ENCODE assay signal across 8 mouse cellular contexts in genomic region chr4:122870027-122870426, GRCm38 (mm10). TPM values are rescaled to one million over a fixed set of nuclear protein-coding genes. Genes with fewer than 3 reads are reported as not detected.
DNase-seq lines count a peak whose midpoint lies in the region; ATAC-seq and TF ChIP-seq lines count a peak whose summit lies in the region.

No protein-coding gene starts in this region.

- TF ChIP-seq CTCF in lung, postnatal 0 days (IDR thresholded peaks at IDR 0.05): peak; percentile 67
- TF ChIP-seq CTCF in brain, embryonic 14.5 days (IDR thresholded peaks at IDR 0.05; ENCODE audit: borderline replicate concordance, extremely low read depth, insufficient read depth, insufficient read length): peak; percentile 55; the same call in 1 of the 2 replicates

- no peaks in the 10 kb centered on the region for H3K27me3 ChIP-seq in lung, postnatal 0 days (replicated peaks; ENCODE audit: insufficient read depth, low read length)
- H3K27me3 ChIP-seq in midbrain, embryonic 13.5 days: no peaks in the 10 kb centered on the region

- no peak overlapping the region for H3K9ac ChIP-seq in lung, postnatal 0 days (replicated peaks; ENCODE audit: low read depth)
- no peak overlapping the region for H3K9ac ChIP-seq in midbrain, embryonic 13.5 days (replicated peaks)

- H3K4me1 ChIP-seq in lung, postnatal 0 days (ENCODE audit: insufficient read depth, low read depth, low read length): no peaks in the 10 kb centered on the region
- H3K4me1 ChIP-seq in midbrain, embryonic 13.5 days (replicated peaks): no peaks in the 10 kb centered on the region

- peak; percentile 39 for DNase-seq in embryo, embryonic 10 days (ENCODE audit: low spot score)
- no peak for DNase-seq in embryo, embryonic 9.5 days (ENCODE audit: extremely low spot score)
- DNase-seq in lung, postnatal 0 days (ENCODE audit: low spot score): peak; percentile 36
- no peak for DNase-seq in lung, postnatal 25 days (ENCODE audit: low spot score)
- DNase-seq in brain, embryonic 14.5 days (ENCODE audit: low read depth): peak; percentile 54
- DNase-seq in naive thymus-derived CD4-positive, alpha-beta T cell, adult 2 months (ENCODE audit: low read depth): peak; percentile 75
- DNase-seq in ovary, postnatal 14 days (ENCODE audit: low spot score): no peak

- no peak overlapping the region for H3K4me3 ChIP-seq in lung, postnatal 0 days (ENCODE audit: low read depth, low read length)
- H3K4me3 ChIP-seq in midbrain, embryonic 13.5 days (replicated peaks): no peak overlapping the region

- H3K27ac ChIP-seq in lung, postnatal 0 days (ENCODE audit: low read length): no peak overlapping the region
- no peak overlapping the region for H3K27ac ChIP-seq in midbrain, embryonic 13.5 days

- TF ChIP-seq EP300 in lung, postnatal 0 days (IDR thresholded peaks at IDR 0.05): no peak

- no peak for ATAC-seq in lung, postnatal 0 days
- ATAC-seq in midbrain, embryonic 13.5 days: no peak

- no peak for TF ChIP-seq POLR2A in brain, embryonic 14.5 days (IDR thresholded peaks at IDR 0.05; ENCODE audit: borderline replicate concordance, extremely low read depth, insufficient read depth, insufficient read length, poor library complexity, severe bottlenecking)

- H3K4me2 ChIP-seq in lung, postnatal 0 days (replicated peaks; ENCODE audit: low read depth, low read length): no peak overlapping the region
- no peak overlapping the region for H3K4me2 ChIP-seq in midbrain, embryonic 13.5 days (replicated peaks)

- H3K36me3 ChIP-seq in lung, postnatal 0 days (ENCODE audit: insufficient read depth, low read length): peaks cover 43% of the 10 kb centered on the region; the same call in 1 of the 2 replicates
- H3K36me3 ChIP-seq in midbrain, embryonic 13.5 days: peaks cover 58% of the 10 kb centered on the region

- H3K9me3 ChIP-seq in lung, postnatal 0 days (ENCODE audit: low read length): no peaks in the 10 kb centered on the region
- no peaks in the 10 kb centered on the region for H3K9me3 ChIP-seq in midbrain, embryonic 13.5 days

RNA-seq across cellular contexts. Expression of gene Cap1, which starts 15.8 kb away (rescaled TPM):
- polyA plus RNA-seq in lung, postnatal 0 days (2015; fragmentation: Nextera tagmentation; extraction: Ambion mirVana): 66.8 and 66.9 TPM in 2 replicates
- 62.8 and 106 TPM in 2 replicates for polyA plus RNA-seq in brain, embryonic 14.5 days (2012; rRNA removed)
- 73.8 and 77.2 TPM in 2 replicates for polyA plus RNA-seq in midbrain, embryonic 13.5 days (2015; fragmentation: Nextera tagmentation; extraction: Ambion mirVana)

RNA-seq across cellular contexts. Expression of gene Ppt1, which starts 34.0 kb away (rescaled TPM):
- polyA plus RNA-seq in lung, postnatal 0 days (2015; fragmentation: Nextera tagmentation; extraction: Ambion mirVana): 39.0 and 39.1 TPM in 2 replicates
- polyA plus RNA-seq in brain, embryonic 14.5 days (2012; rRNA removed): 58.2 and 61.9 TPM in 2 replicates
- polyA plus RNA-seq in midbrain, embryonic 13.5 days (2015; fragmentation: Nextera tagmentation; extraction: Ambion mirVana): 80.4 and 81.8 TPM in 2 replicates

Comparison
In these comparisons a context has a peak if more than half of its experiments do, and no peak if none do; other contexts are left out.
1. DNase-seq: peak in embryo, embryonic 10 days (single experiment), lung, postnatal 0 days (single experiment), brain, embryonic 14.5 days (single experiment) and naive thymus-derived CD4-positive, alpha-beta T cell, adult 2 months (single experiment); none in embryo, embryonic 9.5 days (single experiment), lung, postnatal 25 days (single experiment) and ovary, postnatal 14 days (single experiment).